Mouse (Mus musculus): Measurements from ENCODE around the gene Cyp2j6. TPM values are rescaled to one million over a fixed set of nuclear protein-coding genes. Genes with fewer than 3 reads are reported as not detected.
"Not testable (repeated sequence)": the region's sequence is repeated elsewhere in the genome, so short reads cannot be mapped to it uniquely, and the experiment has no call there.

Gene Cyp2j6
- 0.01 TPM for polyA plus RNA-seq (2021)

DNA sequence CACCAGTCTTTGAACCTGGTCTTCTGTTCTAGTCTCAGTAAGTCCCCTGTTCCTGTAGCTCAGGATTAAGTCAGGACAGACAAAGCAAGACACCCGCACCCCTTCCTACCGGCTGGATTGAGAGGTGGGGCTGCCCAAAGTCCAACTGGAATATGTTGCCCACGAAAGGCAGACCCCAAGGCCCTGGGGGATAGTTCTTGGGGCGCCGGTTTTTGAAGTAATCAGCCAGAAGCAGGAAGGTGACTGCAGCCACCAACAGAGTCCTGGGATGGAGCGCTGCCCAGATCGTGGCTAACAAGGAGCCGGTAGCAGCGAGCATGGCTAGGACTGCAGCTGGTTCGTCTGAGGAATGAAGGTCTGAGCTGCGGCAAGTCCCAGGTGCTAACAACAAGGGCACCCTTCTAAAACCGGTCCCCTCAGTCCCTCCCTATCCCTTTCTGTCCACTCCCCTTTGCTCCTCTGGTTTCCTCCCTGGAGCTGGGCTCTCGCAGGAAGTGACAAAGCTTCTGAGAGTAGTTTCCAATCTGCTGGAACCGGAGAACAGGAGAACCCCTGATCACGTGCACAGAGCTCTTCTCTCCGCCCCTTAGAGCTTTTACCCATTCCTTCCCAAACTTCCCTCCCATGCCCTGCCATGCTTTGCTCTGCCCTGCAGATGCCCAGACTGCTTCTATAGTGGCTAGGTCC is at the start of gene Cyp2j6:
Gene Cyp2j6, minus strand, starts transcription at position 529 of the 687 bp plus-strand sequence.
- no peak for TF ChIP-seq CTCF (IDR thresholded peaks at IDR 0.05)
- ATAC-seq (no peak), DNase-seq (ENCODE audit: low read depth, low spot score) (no peak)
- H3K27me3 ChIP-seq = no peaks in the 10 kb centered on the region
- in situ Hi-C loops (cut with MboI; ENCODE audit: low pct_unique_long_range_greater_than_20kb) = loop anchor here (25.0 kb wide), 1 partner anchor 109 kb away; the partner anchor contains the start of gene Cyp2j5
- ChIA-PET CTCF (no interaction called here), POLR2A (no interaction called here)

DNA sequence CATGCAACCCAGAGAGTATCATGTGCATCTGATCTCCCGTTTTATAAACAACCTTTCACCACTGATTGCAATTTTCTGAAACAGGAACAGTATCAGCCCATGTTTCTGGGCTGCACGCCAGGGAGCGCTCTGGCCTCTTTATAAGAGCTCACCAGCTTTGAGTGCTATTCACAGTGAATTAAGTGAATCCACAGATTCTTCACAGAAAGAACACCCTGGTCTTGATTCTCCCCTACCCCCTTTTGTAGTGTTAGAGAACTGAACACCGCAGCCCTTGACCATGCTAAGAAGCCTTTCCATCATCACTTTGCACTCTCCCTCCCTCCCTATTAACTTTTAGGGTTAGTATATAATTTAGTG is 38.3 kb upstream of the Cyp2j6 start:
- TF ChIP-seq CTCF (IDR thresholded peaks at IDR 0.05) = no peak
- CTCF ChIA-PET = no interaction called here
- POLR2A ChIA-PET = no interaction called here
- DNase-seq (ENCODE audit: low read depth, low spot score) = no peak
- in situ Hi-C loops (cut with MboI; ENCODE audit: low pct_unique_long_range_greater_than_20kb) = no loop called here
- H3K27me3 ChIP-seq = peaks cover 6% of the 10 kb centered on the region
- ATAC-seq = no peak

DNA sequence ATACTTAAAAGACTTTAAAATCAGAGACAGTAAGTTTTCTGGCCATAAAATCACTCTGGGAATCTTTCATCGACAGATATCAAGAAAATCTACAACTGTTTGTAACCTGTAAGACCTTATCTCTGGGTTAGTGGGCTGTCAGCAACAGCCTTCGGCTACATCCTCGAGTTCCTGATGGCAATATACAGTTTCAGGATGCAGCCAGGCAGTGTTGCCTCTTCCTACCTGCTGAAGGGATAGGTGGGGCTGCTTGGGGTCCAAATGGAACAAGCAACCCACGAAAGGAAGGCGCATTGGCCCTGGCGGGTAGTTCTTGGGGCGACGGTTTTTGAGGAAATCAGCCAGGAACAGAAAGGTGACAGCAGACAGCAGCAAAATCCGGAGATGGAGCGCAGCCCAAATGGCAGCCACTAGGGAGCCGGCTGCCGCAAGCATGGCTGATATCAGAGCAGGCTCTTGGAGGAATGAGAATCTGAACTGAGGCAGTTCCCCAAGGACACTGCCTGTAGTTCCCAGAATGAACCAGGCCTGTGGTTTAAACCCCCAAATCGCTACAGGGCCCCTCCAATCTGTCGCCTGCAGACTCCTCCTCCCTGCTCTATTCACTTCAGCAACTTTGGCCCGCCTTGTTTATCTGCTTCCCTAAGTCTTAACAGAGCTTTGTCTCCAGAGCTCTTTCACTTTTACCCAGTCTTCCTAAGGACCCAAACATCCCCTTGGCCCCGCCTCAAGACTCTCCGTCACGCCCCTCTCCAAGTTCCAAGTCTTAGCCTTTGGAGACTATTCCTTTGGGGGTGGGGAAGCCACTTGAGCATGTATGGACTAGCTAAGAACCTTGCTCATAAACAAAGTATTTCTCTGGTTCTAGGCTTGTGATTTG is 37.7 kb upstream of the Cyp2j6 start, which contains the start of gene Cyp2j9:
Gene Cyp2j9, minus strand, starts transcription at position 668 of the 880 bp plus-strand sequence.
- ChIA-PET CTCF (no interaction called here), POLR2A (no interaction called here)
- ATAC-seq (no peak), DNase-seq (ENCODE audit: low read depth, low spot score) (no peak)
- in situ Hi-C loops (cut with MboI; ENCODE audit: low pct_unique_long_range_greater_than_20kb) = no loop called here
- no peak for TF ChIP-seq CTCF (IDR thresholded peaks at IDR 0.05)
- peaks cover 6% of the 10 kb centered on the region for H3K27me3 ChIP-seq

DNA sequence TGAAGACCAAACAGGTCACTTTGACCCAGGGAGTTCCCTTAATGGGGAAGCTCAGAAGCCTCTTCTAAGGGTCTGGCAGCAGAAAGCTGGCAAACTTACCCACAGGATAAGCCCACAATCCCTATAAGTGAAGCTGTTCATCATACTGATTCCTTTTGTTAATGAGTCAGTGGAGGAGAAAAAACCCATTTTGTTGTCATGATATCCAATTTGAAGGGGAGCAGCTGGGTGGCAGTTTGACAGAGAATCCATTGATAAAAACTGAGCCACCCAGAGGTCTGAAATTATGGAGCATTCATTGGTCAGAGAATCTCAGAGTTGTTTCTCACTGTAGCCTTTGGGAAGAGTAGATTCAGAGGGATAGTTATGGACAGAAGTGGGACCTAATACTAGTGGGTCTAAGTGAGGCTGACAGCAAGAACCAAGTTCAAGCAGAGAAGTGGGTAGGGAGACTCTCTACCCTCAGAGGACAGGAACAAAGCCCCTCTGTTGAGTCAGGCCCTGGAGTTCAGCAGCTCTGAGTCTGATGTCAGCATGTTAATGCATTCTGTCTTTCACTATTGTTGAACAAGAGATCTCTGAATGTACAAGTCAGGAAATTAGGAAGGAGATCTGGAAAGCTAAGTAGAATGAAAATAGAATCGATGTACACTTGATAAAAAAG is 28.1 kb upstream of the Cyp2j6 start:
- ATAC-seq = no peak
- ChIA-PET POLR2A (interaction anchor here (0.6 kb wide), 1 partner anchor 26 kb away, joined by 4 read pairs; no protein-coding TSS in a partner anchor), CTCF (no interaction called here)
- DNase-seq (ENCODE audit: low read depth, low spot score) = no peak
- H3K27me3 ChIP-seq = no peaks in the 10 kb centered on the region
- in situ Hi-C loops (cut with MboI; ENCODE audit: low pct_unique_long_range_greater_than_20kb) = no loop called here
- TF ChIP-seq CTCF (IDR thresholded peaks at IDR 0.05) = no peak

DNA sequence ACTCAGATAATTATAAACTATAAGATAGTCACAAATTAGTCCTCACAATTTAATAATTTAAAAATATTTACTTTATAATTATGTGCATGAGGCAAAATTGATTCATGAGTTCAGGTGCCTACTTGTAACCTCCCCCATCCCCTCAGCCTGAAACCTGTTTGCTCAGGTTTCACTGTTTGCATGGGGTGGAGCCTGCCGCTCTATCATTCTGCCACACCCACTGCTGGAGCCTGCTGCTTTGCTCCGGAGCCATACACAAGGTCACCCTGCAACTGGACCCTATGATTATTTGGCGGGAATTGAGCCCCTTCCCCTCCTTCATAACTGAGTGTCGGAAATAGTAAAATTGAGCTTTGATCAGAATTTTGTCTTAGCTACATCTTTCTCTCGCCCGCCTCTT is 26.9 kb upstream of the Cyp2j6 start:
- H3K27me3 ChIP-seq; ATAC-seq; POLR2A ChIA-PET; DNase-seq (ENCODE audit: low read depth, low spot score); CTCF ChIA-PET; in situ Hi-C loops (cut with MboI; ENCODE audit: low pct_unique_long_range_greater_than_20kb): not testable (repeated sequence)

DNA sequence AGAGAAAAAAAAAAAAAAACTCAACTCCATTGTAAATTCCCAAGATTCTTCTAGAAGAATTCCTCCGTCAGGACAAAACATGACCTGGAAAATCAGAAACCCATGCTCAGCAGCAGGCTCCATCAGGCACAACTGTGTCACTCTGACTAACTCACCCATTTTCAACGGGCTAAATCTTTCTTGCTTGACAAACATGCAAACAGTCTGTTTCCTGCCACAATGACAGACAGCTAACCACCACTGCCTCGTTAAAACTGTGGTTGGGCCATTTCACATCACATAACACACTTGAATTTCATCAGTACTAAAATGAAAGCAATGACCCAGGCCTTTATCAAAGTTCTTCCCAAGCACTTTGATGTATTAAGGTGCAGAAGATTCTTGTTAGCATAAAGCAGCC is 16.0 kb upstream of the Cyp2j6 start:
- in situ Hi-C loops (cut with MboI; ENCODE audit: low pct_unique_long_range_greater_than_20kb) = loop anchor here (25.0 kb wide), 1 partner anchor 93 kb away; the partner anchor contains the start of gene Cyp2j5
- DNase-seq (ENCODE audit: low read depth, low spot score) (no peak), ATAC-seq (no peak)
- no peaks in the 10 kb centered on the region for H3K27me3 ChIP-seq
- ChIA-PET CTCF (no interaction called here), POLR2A (no interaction called here)
- no peak for TF ChIP-seq CTCF (IDR thresholded peaks at IDR 0.05)

DNA sequence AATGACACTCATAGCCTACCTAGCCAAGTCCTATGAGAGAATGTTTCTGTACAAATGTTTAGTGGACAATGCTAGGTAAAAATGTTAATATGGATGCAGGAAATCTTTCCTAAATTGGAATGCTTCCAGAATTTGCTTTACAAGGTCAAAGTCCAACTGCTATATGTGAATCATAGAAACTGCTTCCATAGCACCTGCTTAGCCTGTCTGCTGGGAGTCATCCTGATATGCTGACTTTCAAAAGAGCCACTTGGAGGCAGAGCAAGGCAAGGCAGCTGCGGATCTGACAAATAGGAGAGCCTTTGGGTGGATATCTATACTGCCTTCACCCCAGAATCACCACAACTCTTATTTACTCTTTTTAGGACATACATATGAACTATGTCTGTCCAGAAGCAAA is 14.5 kb upstream of the Cyp2j6 start:
- no peak for DNase-seq (ENCODE audit: low read depth, low spot score)
- ChIA-PET POLR2A (no interaction called here), CTCF (no interaction called here)
- in situ Hi-C loops (cut with MboI; ENCODE audit: low pct_unique_long_range_greater_than_20kb) = loop anchor here (25.0 kb wide), 1 partner anchor 94 kb away; the partner anchor contains the start of gene Cyp2j5
- no peak for ATAC-seq
- TF ChIP-seq CTCF (IDR thresholded peaks at IDR 0.05) = no peak
- peaks cover 3% of the 10 kb centered on the region for H3K27me3 ChIP-seq

DNA sequence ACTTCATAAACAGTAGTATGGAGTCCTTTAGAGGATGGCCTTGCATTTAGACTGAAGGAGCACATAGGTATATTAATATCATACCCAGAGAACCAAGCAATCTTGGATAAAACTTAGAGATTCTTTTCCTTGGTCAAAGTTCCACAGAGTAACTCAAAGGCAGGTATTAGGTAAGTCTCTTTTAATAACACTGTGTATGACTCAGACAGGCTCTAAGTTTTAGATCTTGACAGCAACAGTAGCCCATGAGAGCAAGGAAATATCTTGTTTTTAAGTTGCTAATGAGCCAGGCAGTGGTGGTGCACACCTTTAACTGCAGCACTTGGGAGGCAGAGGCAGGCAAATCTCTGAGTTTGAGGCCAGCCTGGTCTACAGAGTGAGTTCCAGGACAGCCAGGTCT is 12.3 kb upstream of the Cyp2j6 start:
- DNase-seq (ENCODE audit: low read depth, low spot score) (no peak), ATAC-seq (no peak)
- H3K27me3 ChIP-seq = peaks cover 5% of the 10 kb centered on the region
- TF ChIP-seq CTCF (IDR thresholded peaks at IDR 0.05) = no peak
- POLR2A ChIA-PET = no interaction called here
- in situ Hi-C loops (cut with MboI; ENCODE audit: low pct_unique_long_range_greater_than_20kb) = loop anchor here (25.0 kb wide), 1 partner anchor 96 kb away; the partner anchor contains the start of gene Cyp2j5
- CTCF ChIA-PET = no interaction called here

DNA sequence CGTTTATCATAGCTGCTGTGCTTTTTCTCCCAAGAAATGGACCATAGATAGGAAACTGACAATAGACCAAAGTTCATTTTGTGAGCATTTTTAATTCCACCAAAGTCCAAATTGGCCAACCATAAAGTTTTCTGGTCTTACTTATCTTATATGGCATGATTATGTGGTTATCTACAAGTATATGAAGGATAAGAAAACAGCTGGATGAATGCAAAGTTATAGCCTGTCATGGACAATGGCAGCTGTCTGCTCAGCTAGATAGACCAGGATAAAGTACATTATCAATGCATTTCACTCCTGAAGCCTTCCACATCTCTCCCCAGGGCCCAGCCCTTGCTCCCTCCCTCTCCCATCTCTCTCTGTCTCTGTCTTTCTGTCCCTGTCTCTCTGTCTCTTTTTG is 7.0 kb upstream of the Cyp2j6 start:
- DNase-seq (ENCODE audit: low read depth, low spot score) (no peak), ATAC-seq (no peak)
- ChIA-PET POLR2A (no interaction called here), CTCF (no interaction called here)
- TF ChIP-seq CTCF (IDR thresholded peaks at IDR 0.05) = no peak
- in situ Hi-C loops (cut with MboI; ENCODE audit: low pct_unique_long_range_greater_than_20kb) = loop anchor here (25.0 kb wide), 1 partner anchor 102 kb away; the partner anchor contains the start of gene Cyp2j5
- H3K27me3 ChIP-seq = peaks cover 5% of the 10 kb centered on the region

DNA sequence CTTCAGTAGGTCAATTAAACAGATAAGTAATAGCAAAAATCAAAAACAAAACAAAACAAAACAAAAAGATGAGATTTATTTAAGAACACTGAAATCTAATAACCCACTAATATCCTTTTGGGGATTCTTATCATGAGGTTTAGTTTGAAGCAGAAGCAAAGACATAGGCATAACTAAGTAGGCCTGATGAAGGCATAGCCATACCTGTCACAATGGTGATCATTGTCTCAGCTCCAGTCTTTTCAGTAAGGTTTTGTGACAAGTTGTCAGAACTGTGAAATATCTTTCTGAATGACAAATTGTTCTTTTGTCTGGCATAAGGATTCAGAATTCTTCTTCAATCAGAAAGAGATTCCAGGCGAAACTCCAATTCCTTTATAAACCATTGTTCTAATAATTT is 6.3 kb upstream of the Cyp2j6 start:
- ChIA-PET POLR2A (no interaction called here), CTCF (no interaction called here)
- in situ Hi-C loops (cut with MboI; ENCODE audit: low pct_unique_long_range_greater_than_20kb) = loop anchor here (25.0 kb wide), 1 partner anchor 103 kb away; the partner anchor contains the start of gene Cyp2j5
- no peak for TF ChIP-seq CTCF (IDR thresholded peaks at IDR 0.05)
- H3K27me3 ChIP-seq = peaks cover 5% of the 10 kb centered on the region
- DNase-seq (ENCODE audit: low read depth, low spot score) = no peak
- ATAC-seq = no peak
